Mouse (Mus musculus) monocyte, adult 5-6 weeks (primary cell): Measurements from ENCODE around the gene Olfr304. TPM values are rescaled to one million over a fixed set of nuclear protein-coding genes. Genes with fewer than 3 reads are reported as not detected.
"Not testable (repeated sequence)": the region's sequence is repeated elsewhere in the genome, so short reads cannot be mapped to it uniquely, and the experiment has no call there.

Experiments
- ATAC-seq: fragments of 153-309, 156-312 bp; replicated peaks from 2 replicates; pipeline ENCODE4 v1.8.0; 2017; ENCODE audit warnings: mild to moderate bottlenecking; ENCODE audit not compliant: low TSS enrichment, insufficient number of reproducible peaks, severe bottlenecking, poor library complexity, low FRiP score
- total RNA-seq: library from RNA; stranded (forward); fragments of 200-1000, 200-491, 200-594 nt; gene quantifications from 3 replicates; pipeline ENCODE4 v1.2.3, GENCODE M21; 2017

The Olfr304 gene
- total RNA-seq = not detected in 3 replicates

GRCm38 (mm10) chr7:86386558-86386957 lies at the start of gene Olfr304:
Gene Olfr304, minus strand, starts transcription at chr7:86386658.
- ATAC-seq = no peak

- ATAC-seq = no peak
Measured at GRCm38 (mm10) chr7:86403546-86403945, 17.1 kb upstream of the Olfr304 start, which contains the start of gene Olfr301. Gene Olfr301, plus strand, starts transcription at chr7:86403846.

GRCm38 (mm10) chr7:86397689-86398088 lies 11.2 kb upstream of the Olfr304 start, which contains the start of gene Olfr303:
Gene Olfr303, minus strand, starts transcription at chr7:86397789.
- ATAC-seq = no peak

- no peak for ATAC-seq
Measured at GRCm38 (mm10) chr7:86385769-86386168, 689 bp downstream of the Olfr304 start.

GRCm38 (mm10) chr7:86366828-86367227 lies 19.6 kb downstream of the Olfr304 start, which contains the start of gene Olfr305:
Gene Olfr305, minus strand, starts transcription at chr7:86366928.
- ATAC-seq = no peak

GRCm38 (mm10) chr7:86346296-86346695 lies 40.2 kb downstream of the Olfr304 start:
- not testable (repeated sequence) for ATAC-seq

- ATAC-seq = no peak
Measured at GRCm38 (mm10) chr7:86344253-86344652, 42.2 kb downstream of the Olfr304 start.

- no peak for ATAC-seq
Measured at GRCm38 (mm10) chr7:86342881-86343565, 43.4 kb downstream of the Olfr304 start.

GRCm38 (mm10) chr7:86337486-86337885 lies 49.0 kb downstream of the Olfr304 start, which contains the start of gene Olfr307:
Gene Olfr307, minus strand, starts transcription at chr7:86337586.
- no peak for ATAC-seq

Other genes with a start within 250 kb of the Olfr304 start
- not detected in 3 replicates for gene Vmn2r75, start 214.9 kb downstream of the Olfr304 start, total RNA-seq
- not detected in 3 replicates for gene Vmn2r76, start 140.3 kb downstream of the Olfr304 start, total RNA-seq
- not detected in 3 replicates for gene Olfr310, start 109.5 kb downstream of the Olfr304 start, total RNA-seq
- gene Olfr309, start 73.0 kb downstream of the Olfr304 start, total RNA-seq = not detected in 3 replicates
- gene Olfr308, start 61.0 kb downstream of the Olfr304 start, total RNA-seq = not detected in 3 replicates
- not detected in 3 replicates for gene Olfr307, start 49.1 kb downstream of the Olfr304 start, total RNA-seq
- gene Olfr305, start 19.7 kb downstream of the Olfr304 start, total RNA-seq = not detected in 3 replicates
- gene Olfr303, start 11.1 kb upstream of the Olfr304 start, total RNA-seq = not detected in 3 replicates
- gene Olfr301, start 17.2 kb upstream of the Olfr304 start, total RNA-seq = not detected in 3 replicates
- 0.21 TPM in 1 of 3 replicates, not detected in the others for gene Olfr299, start 73.3 kb upstream of the Olfr304 start, total RNA-seq
- gene Olfr298, start 105.8 kb upstream of the Olfr304 start, total RNA-seq = not detected in 3 replicates
- not detected in 3 replicates for gene Olfr297, start 133.3 kb upstream of the Olfr304 start, total RNA-seq
- not detected in 3 replicates for gene Olfr295, start 197.2 kb upstream of the Olfr304 start, total RNA-seq
- not detected in 3 replicates for gene Olfr294, start 230.0 kb upstream of the Olfr304 start, total RNA-seq